Mouse (Mus musculus): ENCODE data around the gene Plxna3.
"Not testable (repeated sequence)": the region's sequence is repeated elsewhere in the genome, so short reads cannot be mapped to it uniquely, and the experiment has no call there.

Plxna3 gene

DNA sequence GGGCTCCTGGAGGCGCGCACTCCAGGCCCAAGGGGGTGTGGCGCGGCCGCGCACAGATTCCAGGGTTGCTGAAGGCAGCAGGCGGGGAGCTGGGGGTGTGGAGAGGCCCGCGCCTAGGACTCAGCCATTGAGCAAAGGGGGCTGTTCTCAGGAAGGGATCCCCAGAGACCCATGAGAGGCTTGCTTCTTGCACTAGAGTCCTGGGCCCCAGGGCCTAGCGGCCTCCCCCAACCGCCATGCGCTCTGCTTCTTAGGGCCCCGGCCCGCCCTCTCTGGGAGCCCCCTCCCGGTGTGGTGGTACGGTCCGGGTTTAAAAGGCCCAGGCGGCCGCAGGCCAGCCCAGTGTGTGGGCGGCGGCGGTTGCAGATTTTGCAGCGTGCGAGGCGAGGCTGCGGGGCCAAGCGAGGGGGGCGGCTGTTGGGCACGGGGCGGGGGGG is at the start of gene Plxna3:
Gene Plxna3 (plus strand): TSS at position 342 of the 437 bp plus-strand sequence.
- in situ Hi-C loops (cut with MboI, MseI), result no loop called here

GRCm38 (mm10) chrX:74281041-74281731 is 47.7 kb upstream of the Plxna3 start:
- in situ Hi-C loops (cut with MboI, MseI), result no loop called here

GRCm38 (mm10) chrX:74281732-74282394 is 47.0 kb upstream of the Plxna3 start, which contains the start of the genes Taz and Dnase1l1:
Gene Taz (plus strand): TSS chrX:74281912.
Gene Dnase1l1 (minus strand): TSS chrX:74282337.
- in situ Hi-C loops (cut with MboI, MseI), result no loop called here

- in situ Hi-C loops (cut with MboI, MseI), result no loop called here
Measured at GRCm38 (mm10) chrX:74282395-74283091, 46.3 kb upstream of the Plxna3 start.

DNA sequence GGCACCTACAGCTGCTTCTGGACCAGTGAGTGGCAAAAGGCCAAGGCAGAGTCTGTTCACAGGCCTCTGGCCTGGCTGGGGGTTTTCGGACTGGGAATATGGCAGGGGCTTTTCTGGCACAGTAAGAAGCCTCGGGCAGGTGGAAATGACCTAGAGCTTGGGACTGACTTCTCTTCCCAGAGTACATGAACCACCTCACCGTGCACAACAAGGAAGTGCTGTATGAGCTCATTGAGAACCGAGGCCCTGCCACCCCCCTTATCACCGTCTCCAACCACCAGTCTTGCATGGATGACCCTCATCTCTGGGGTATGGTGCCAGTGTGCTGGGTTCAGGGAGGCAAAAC is 45.8 kb upstream of the Plxna3 start:
- in situ Hi-C loops (cut with MboI, MseI), result no loop called here

DNA sequence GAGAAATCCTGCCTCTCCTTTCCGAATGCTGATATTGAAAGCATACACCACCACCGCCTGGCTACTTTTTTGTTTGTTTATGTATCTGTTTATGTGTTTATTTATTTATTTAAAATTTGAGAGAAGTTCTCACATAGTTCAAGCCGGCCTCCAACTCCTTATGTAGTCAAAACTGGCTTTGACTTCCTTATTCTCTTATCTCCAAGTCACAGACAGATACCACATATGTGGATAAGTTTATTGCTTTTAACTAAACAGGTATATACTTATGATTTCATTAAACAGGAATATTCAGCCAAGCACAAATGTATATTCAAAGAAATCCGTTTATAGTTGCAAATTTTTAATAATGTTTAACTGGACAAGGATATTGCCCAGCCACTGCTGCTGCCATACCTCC is 35.4 kb upstream of the Plxna3 start:
- in situ Hi-C loops (cut with MboI, MseI), result no loop called here

DNA sequence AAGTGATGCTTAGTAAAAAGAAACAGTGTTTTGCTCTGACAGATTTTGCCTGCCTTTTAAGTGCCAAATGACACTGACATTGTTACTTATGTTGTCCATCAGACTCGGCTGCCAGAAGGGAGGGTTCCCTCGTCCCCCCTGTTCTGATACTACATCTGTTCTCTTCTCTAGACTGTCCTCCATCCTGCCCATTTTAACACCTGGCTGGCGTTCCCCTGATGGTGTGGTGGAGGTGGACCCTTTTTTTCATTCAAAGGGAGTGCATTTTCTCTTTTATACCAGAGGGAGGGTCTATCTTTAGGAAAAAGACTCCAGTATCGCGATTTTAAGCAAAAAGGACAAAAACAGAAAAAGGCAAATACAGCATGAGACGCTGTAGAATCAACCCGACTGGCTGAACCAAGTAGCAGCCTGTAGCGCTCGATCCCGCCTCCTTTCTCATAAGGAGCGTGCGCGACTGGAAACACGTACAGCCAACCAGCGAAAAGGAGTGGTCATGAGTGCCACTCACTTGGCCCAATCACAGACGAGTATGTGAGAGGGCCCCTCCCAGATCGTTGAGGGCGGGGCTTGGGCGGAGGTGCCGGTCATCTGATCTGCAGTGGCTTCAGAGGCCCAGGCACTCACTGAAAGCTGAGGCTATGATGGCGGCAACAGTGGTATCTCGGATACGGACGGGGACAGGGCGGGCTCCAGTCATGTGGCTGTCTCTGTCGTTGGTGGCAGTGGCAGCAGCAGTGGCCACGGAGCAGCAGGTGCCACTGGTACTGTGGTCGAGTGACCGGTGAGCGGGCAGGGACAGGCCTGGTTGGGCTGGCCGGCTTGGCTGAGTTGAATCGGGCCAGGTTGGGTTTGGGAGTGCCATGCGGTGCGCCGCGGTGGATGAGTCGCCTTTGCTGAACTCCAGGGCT is 32.1 kb upstream of the Plxna3 start, which contains the start of gene Atp6ap1:
Gene Atp6ap1 (plus strand): TSS at position 560 of the 911 bp plus-strand sequence.
- in situ Hi-C loops (cut with MboI, MseI), result no loop called here

DNA sequence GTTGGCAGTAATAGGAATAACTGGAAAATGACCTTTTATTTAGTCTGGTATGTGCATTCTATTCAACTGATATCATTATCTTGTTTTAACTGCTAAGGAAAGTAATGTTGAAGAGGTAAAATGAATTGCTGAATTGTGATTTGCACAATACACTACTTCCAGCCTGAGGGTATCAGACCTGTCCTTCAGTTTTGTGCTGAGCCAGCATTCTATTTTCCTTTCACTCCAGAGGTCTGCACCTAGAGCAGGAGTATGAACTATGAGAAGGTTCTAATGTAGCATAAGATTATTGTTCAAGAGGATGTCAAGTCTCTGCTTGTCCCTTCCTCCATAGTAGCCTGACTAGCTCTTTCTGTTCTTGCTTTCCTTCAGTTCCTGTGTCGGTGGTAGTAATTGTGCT is 30.5 kb upstream of the Plxna3 start:
- in situ Hi-C loops (cut with MboI, MseI), result no loop called here

- in situ Hi-C loops (cut with MboI, MseI), result no loop called here
Measured at GRCm38 (mm10) chrX:74299721-74300120, 29.1 kb upstream of the Plxna3 start.

GRCm38 (mm10) chrX:74304867-74305700 is 23.8 kb upstream of the Plxna3 start, which contains the start of gene Gdi1:
Gene Gdi1 (plus strand): TSS chrX:74304998.
- in situ Hi-C loops (cut with MboI, MseI), result no loop called here

DNA sequence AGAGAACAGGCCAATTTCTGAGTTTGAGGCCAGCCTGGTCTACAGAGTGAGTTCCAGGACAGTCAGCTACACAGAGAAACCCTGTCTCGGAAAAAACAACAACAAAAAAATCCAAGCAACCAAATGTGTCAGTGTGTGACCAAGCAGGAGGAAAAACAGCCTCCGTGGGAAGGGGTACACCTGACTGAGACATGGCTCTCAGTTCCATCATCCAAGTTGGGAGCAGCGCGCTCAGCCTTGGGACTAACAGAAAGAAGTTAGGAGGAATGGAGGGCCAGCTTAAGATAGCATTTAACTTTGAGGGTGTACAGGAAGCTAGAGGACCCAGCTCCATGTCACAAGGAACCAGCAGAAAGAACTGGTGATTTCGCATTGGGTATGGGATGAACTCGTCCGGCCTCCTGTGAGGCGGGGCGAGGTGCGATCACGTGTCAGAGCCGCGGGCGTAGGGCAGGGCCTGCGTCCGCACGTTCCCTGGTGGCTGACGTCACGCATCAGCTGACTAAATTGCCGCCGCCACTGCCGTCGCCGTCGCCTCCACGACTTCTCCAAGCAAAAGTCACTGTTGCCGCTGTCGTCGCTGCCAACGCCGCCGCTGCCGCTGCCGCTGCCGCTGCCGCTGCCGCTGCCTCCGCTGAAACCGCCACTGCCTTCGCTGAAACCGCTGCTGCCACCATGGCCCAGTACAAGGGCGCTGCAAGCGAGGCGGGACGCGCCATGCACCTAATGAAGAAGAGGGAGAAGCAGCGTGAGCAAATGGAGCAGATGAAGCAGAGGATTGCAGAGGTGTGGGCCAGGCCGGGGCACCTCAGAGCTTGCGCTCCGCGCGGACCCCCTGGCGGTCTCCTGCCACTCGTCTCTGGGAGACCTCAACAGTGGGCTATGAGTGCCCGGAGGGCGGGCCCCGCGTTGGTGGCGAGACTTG is 16.1 kb upstream of the Plxna3 start, which contains the start of gene Fam50a:
Gene Fam50a (plus strand): TSS at position 494 of the 925 bp plus-strand sequence.
- in situ Hi-C loops (cut with MboI, MseI), result no loop called here

- in situ Hi-C loops (cut with MboI, MseI), result no loop called here
Measured at GRCm38 (mm10) chrX:74329215-74329671, 377 bp downstream of the Plxna3 start.

GRCm38 (mm10) chrX:74330166-74330930 is 1.5 kb downstream of the Plxna3 start:
- in situ Hi-C loops (cut with MboI, MseI), result no loop called here

GRCm38 (mm10) chrX:74352645-74353466 is 24.0 kb downstream of the Plxna3 start:
- in situ Hi-C loops (cut with MboI, MseI), result no loop called here

DNA sequence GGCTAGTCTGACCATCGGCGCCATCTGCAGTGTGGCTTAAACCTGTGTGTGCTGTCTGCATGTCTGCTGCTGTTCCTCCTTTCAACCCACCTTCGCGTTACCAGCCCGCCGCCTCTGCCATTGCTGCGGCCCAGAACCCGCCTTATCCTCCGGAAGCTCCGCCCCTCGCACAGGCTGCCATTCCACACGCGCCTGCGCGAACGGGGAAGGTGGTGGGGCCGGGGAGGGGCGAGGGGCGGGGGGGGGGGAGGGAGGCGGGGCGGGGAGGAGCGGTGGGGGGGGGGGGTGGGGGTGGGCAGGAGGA is 24.6 kb downstream of the Plxna3 start, which contains the start of gene Lage3:
Gene Lage3 (minus strand): TSS at position 152 of the 304 bp plus-strand sequence.
- in situ Hi-C loops (cut with MboI, MseI), result no loop called here

DNA sequence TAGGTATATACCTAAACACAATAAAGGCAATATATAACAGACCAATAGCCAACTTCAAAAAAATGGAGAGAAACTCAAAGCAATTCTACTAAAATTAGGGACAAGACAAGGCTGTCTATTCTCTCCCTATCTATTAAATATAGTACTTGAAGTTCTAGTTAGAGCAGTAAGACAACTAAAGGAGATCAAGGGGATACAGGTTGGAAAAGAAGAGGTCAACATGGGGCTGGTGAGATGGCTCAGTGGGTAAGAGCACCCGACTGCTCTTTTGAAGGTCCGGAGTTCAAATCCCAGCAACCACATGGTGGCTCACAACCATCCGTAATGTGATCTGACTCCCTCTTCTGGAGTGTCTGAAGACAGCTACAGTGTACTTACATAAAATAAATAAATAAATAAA is 28.2 kb downstream of the Plxna3 start:
- in situ Hi-C loops (cut with MboI, MseI), result not testable (repeated sequence)

- in situ Hi-C loops (cut with MboI, MseI), result no loop called here
Measured at GRCm38 (mm10) chrX:74359171-74359570, 30.3 kb downstream of the Plxna3 start.

- in situ Hi-C loops (cut with MboI, MseI), result no loop called here
Measured at GRCm38 (mm10) chrX:74367512-74367911, 38.6 kb downstream of the Plxna3 start.

Data from T-helper 17 cell (primary cell).